Mouse (Mus musculus) c-Kit-positive CD71-positive TER-119-positive erythroid progenitor cells, embryonic 14.5 days (primary cell): ENCODE data around the gene Stk24.

Experiments used
- DNase-seq: peaks from one replicate; pipeline ENCODE4 v3.0.0-alpha.2; 2013; ENCODE audit warnings: low spot score

Gene Stk24

GRCm38 (mm10) chr14:121379116-121379826 is 540 bp downstream of the Stk24 start:
- DNase-seq = peak; percentile 64

DNA sequence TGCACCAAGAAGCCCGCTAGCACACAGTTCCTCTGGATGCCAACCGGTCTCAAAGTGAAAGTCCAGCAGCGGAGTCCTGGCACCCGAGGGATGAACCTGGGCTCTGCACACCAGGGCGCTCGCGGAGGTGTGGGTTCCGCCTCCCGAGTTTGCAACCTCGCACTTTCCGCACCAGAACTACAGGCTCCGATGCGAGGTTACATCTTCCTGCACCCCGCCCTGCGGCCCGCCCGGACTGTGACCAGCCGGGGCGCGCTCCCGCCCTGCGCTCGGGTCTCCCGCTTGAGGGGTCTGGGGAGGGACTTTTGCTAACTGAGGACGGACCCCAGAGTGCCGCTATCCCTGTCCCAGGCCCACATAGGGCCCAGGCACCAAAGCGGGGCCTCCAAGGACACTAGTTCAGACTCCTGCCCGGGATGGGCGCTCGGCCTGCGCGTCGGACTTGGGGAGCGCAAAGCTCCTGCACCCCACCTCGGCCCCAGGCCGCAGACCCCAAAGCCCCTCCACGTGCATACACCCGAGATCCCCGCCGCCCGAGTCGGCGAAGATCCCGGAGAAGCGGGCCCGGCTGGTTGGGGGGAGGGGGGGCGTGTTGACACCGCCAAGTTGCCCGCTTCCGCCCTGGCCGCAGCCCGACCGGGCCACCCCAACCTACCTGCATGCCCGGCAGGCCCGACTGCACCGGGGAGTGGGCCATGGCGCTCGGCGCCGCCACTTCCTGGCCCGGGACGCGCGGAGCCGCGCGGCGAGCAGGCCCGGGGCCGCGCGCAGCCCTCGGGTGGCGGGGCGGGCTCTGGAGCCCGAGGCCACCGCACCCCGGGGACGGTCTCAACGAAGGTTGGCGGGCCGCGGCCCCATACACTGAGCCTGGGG is 1.3 kb downstream of the Stk24 start:
- DNase-seq = peak; percentile 65

GRCm38 (mm10) chr14:121376566-121376965 is 3.2 kb downstream of the Stk24 start:
- no peak for DNase-seq

- DNase-seq = no peak
These were observed 5.9 kb downstream of the Stk24 start for GRCm38 (mm10) chr14:121373901-121374300.

- DNase-seq = no peak
These were observed 6.8 kb downstream of the Stk24 start for GRCm38 (mm10) chr14:121373020-121373419.

- no peak for DNase-seq
These were observed 7.6 kb downstream of the Stk24 start for GRCm38 (mm10) chr14:121371911-121372820.

- no peak for DNase-seq
These were observed 10.4 kb downstream of the Stk24 start for GRCm38 (mm10) chr14:121369385-121369784.

DNA sequence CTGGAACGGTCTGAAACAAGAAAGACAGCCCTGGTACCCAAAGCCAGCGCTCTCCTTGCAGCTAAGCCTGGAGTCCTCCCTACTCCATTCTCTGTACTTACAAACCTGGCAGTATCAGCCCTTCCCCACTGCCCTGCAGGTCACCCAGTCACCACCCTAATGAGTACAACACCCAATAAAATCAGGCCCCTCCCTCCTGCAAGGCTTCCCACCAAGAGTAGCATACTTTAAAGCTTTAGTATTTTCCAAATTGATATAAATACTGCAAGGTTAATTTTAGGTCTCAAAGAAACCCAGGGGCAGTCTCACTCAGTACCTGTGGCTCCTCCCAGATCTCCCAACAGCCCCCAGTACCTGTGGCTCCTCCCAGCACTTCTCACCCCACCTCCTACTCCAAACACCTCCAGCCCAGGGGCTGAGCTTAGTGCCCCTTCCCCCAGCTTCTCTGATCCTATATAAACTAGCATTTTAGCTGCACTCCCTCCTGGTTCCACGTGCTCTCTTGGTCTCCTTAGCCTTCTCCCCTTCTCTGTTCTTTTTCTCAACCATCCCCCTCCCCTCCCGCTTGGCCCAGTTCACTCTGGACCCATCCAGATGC is 11.6 kb downstream of the Stk24 start:
- DNase-seq = peak; percentile 47

GRCm38 (mm10) chr14:121365991-121366728 is 13.7 kb downstream of the Stk24 start:
- DNase-seq = peak; percentile 63

- peak; percentile 80 for DNase-seq
These were observed 14.4 kb downstream of the Stk24 start for GRCm38 (mm10) chr14:121365390-121365789.

- DNase-seq = peak; percentile 45
These were observed 15.5 kb downstream of the Stk24 start for GRCm38 (mm10) chr14:121364282-121364681.

- peak; percentile 49 for DNase-seq
These were observed 18.3 kb downstream of the Stk24 start for GRCm38 (mm10) chr14:121361319-121362114.

- no peak for DNase-seq
These were observed 20.0 kb downstream of the Stk24 start for GRCm38 (mm10) chr14:121359850-121360249.

GRCm38 (mm10) chr14:121359015-121359414 is 20.8 kb downstream of the Stk24 start:
- no peak for DNase-seq

DNA sequence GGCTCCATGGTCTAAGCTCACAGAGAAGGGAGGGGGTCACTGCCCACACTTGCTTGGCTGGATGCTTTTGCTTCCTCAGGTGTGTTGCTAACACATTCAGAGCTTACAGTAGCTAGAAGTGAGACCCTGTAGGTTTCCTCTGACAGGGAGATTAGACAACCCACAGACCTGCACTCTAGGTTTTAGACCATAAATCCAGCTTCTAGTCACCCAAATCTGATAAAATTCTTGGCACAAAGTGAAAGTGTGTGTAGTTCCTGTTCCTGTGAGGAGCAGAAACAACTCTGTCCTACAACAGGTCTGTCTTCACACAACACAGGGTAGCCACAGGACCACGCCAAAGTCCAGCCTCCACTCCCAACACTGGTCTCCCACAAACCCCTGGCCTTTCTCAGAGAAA is 21.5 kb downstream of the Stk24 start:
- DNase-seq = no peak

DNA sequence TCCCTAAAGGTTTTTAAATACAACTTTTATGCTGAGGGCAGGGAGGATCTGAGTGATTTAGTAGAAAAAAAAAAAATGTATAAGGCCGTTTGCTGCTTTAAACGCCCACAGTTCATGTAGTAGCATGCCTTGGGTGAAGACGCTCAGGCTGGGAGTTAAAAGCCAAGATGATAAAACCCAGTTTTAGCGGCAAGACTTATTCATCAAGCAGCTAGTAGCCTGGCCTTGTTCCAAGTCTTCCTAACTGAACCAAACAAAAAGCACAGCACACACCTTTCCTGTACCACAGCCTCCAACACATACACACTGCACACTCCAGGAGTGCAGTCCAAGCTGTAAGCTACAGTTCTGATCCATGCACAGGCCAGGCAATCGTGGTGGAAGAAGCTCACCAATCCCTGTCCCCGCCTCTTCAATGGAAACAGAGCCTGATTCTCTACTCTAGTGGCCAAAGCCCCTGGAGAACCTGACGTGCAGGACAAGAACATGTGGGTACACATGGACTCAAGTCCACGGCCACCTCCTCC is 23.4 kb downstream of the Stk24 start:
- no peak for DNase-seq

- peak; percentile 80 for DNase-seq
These were observed 24.1 kb downstream of the Stk24 start for GRCm38 (mm10) chr14:121355732-121356131.

- no peak for DNase-seq
These were observed 26.0 kb downstream of the Stk24 start for GRCm38 (mm10) chr14:121353648-121354377.

GRCm38 (mm10) chr14:121352744-121353143 is 27.1 kb downstream of the Stk24 start:
- no peak for DNase-seq
